Mouse (Mus musculus): ENCODE measurements around the gene 1700014D04Rik.
"Not testable (repeated sequence)": the region's sequence is repeated elsewhere in the genome, so short reads cannot be mapped to it uniquely, and the experiment has no call there.

1700014D04Rik gene

GRCm38 (mm10) chr13:59734347-59734746, 12.2 kb downstream of the 1700014D04Rik start:
- DNase-seq = not testable (repeated sequence)

GRCm38 (mm10) chr13:59733936-59734335, 12.6 kb downstream of the 1700014D04Rik start:
- no peak for DNase-seq

- DNase-seq = no peak
Observed at GRCm38 (mm10) chr13:59731652-59732051, 14.9 kb downstream of the 1700014D04Rik start, which contains the start of gene Spata31d1d. TSS of gene Spata31d1d (minus strand) at chr13:59731752.

GRCm38 (mm10) chr13:59728378-59729093, 18.0 kb downstream of the 1700014D04Rik start:
- DNase-seq = peak; percentile 84 to 86

- DNase-seq = no peak
Observed at GRCm38 (mm10) chr13:59726139-59726867, 20.2 kb downstream of the 1700014D04Rik start.

DNA sequence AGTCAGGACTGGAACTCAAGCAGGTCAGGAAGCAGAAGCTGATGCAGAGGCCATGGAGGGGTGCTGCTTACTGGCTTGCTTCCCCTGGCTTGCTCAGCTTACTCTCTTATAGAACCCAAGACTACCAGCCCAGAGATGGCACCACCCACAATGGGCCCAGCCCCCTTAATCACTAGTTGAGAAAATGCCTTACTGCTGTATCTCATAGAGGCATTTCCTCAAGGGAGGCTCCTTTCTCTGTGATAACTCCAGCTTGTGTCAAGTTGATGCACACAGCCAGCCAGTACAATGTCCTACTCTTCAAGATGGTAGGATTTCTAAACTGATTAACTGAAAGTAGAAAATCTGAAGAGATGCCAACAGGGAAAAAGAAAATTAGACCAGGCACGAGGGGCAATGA, 24.5 kb downstream of the 1700014D04Rik start:
- not testable (repeated sequence) for DNase-seq

DNA sequence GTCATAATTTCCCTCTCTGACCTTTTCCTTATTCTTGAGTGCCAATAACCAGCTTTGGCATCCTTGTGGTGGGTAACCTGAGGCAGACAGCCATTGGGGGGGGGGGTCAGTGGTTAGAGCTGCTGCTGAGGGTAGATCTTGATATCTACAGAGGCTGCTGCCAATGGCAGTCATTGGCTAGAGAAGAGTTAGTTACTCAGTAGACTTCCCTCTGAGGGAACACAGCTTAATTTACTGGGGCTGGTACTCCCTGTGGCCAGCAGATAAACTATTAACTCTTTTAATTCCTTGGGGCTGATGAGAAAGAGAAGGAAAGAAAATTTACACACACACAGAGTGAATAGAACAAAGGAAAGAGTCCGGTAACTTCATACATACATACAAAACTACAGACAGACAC, 27.1 kb downstream of the 1700014D04Rik start:
- DNase-seq = no peak

DNA sequence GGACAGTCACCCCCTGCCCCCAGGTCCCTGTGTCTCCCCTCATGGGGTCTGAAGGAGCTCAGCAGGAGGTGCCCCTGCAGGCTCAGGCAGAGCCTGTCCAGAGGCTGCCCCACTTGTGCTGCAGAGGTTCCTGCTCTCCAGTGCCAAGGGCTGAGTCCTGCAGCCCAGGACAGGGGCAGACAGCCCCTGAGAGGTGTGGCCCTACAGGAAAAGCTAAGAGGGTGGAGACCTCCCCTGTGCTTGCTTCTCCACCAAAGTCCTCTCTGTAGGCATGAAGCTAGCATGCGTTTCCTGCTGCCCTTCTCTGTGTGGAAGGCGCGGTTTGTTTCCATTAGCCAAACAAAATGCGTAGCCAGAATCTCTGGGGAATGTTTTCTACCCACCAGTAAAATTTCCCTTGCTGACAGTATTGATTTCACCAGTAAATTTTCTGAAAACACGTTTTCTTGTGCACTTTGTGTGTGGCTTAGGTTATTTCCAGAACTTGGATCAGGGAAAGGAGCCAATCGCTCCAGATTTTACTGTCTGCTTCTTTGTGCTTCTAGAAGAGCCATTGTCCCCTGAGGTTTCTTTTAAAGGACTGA, 27.6 kb downstream of the 1700014D04Rik start:
- not testable (repeated sequence) for DNase-seq

DNA sequence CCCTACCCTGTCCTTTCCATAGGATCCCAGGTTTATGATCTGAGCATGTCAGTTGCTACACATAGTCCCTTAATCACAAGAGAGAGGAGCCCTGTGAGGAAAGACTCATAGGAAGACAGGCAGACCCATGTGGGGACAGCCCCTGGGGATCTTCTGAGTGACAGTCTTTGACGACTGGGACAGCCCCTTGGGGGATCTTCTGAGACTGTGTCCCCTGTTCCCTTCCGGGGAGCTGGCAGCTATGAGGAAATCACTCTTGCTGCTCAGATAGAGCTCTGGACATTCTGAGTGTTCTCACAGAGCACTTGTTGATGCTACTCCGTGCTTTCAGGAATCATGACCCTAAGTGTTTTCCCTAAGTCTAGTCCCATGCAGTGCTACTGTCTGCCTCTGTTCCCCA, 32.8 kb downstream of the 1700014D04Rik start:
- no peak for DNase-seq

DNA sequence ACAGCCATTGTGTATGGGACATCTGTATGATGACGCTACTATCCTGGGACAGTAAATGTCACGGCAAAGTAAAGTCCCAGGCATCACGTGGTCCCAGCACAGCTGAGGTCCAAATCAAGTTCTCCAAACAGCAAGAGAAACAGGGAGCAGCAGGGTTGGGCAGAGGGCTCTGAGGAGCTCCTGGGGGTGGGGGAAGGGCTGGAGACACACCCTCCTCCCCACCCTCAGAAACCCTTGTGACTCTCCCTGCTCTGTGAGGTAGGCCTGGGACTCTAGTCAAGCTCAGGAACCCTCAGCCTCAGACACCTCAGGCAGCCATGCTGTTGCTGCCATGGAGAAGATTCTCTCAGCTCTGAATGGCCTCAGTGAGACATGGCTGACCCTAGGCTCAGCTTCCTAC, 34.6 kb downstream of the 1700014D04Rik start, which contains the start of gene Spata31d1b:
TSS of gene Spata31d1b (plus strand) at position 301 of the 400 bp plus-strand sequence.
- not testable (repeated sequence) for DNase-seq

- DNase-seq = no peak
Observed at GRCm38 (mm10) chr13:59710230-59710629, 36.3 kb downstream of the 1700014D04Rik start, which contains the start of gene Spata31d1a. TSS of gene Spata31d1a (minus strand) at chr13:59710330.

- no peak for DNase-seq
Observed at GRCm38 (mm10) chr13:59704562-59704961, 42.0 kb downstream of the 1700014D04Rik start.

GRCm38 (mm10) chr13:59703514-59703913, 43.0 kb downstream of the 1700014D04Rik start:
- DNase-seq = no peak

DNA sequence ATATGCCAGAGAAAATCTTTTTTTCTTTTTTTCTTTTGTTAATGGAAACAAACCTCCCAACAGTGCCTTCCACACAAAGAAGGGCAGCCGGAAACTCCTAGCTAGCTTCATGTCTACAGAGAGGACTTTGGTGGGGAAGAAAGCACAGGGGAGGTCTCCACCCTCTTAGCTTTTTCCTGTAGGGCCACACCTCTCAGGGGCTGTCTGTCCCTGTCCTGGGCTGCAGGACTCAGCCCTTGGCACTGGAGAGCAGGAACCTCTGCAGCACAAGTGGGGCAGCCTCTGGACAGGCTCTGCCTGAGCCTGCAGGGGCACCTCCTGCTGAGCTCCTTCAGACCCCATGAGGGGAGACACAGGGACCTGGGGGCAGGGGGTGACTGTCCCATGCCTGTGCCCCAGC, 46.4 kb downstream of the 1700014D04Rik start:
- DNase-seq = not testable (repeated sequence)

DNA sequence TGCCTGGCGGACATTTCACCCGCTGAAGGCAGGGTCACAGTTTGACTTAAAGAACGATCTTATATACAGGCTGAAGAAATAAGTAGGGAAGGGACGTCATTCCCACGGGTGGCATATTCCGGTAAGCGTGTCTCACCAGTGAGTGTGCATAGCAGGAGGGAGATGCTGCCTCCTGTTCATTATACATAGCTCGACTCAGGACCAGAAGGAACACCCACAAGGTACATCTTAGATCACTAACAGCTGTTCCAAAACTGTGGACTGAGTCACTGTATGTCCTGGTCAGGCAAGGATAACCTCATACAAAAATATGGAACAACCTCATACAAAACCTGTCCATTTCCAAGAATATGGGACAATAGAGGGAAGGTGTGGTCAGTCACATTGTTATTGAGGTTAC, 47.4 kb downstream of the 1700014D04Rik start:
- DNase-seq = no peak

- DNase-seq = no peak
Observed at GRCm38 (mm10) chr13:59695781-59696180, 50.8 kb downstream of the 1700014D04Rik start.

GRCm38 (mm10) chr13:59694008-59694407, 52.5 kb downstream of the 1700014D04Rik start, which contains the start of gene 4921517D22Rik:
TSS of gene 4921517D22Rik (minus strand) at chr13:59694108.
- DNase-seq = no peak

GRCm38 (mm10) chr13:59691478-59691877, 55.1 kb downstream of the 1700014D04Rik start:
- DNase-seq = no peak
